Mouse (Mus musculus): ENCODE measurements around the gene Hoxa4. TPM values are rescaled to one million over a fixed set of nuclear protein-coding genes. Genes with fewer than 3 reads are reported as not detected.

The Hoxa4 gene
- polyA plus RNA-seq (2012; ENCODE audit: insufficient read depth, insufficient read length, low replicate concordance, missing spikeins), result not detected in 2 replicates

- TF ChIP-seq CTCF (IDR thresholded peaks at IDR 0.05; ENCODE audit: insufficient read depth, low read depth, low read length) (no peak), POLR2A (IDR thresholded peaks at IDR 0.05; ENCODE audit: insufficient read depth, low read depth, low read length) (no peak)
- Histone ChIP-seq H3K4me3 (ENCODE audit: insufficient read depth, low read depth, low read length) (peak within 1 kb of the TSS; percentile 4; the same call in 1 of the 2 replicates), H3K27ac (ENCODE audit: insufficient read depth, low read depth, low read length) (no peak within 1 kb of the TSS), H3K4me1 (ENCODE audit: control insufficient read depth, insufficient read depth, low read length) (no peaks in the 10 kb centered on the region; the same call in 1 of the 2 replicates)
- 1% methylated on average over 93 of the region's 102 CpGs for WGBS
These were observed at the start of gene Hoxa4 for GRCm38 (mm10) chr6:52190906-52191810. TSS of gene Hoxa4 (minus strand) at chr6:52191753.

GRCm38 (mm10) chr6:52241001-52241621 is 49.6 kb upstream of the Hoxa4 start:
- TF ChIP-seq CTCF (IDR thresholded peaks at IDR 0.05; ENCODE audit: insufficient read depth, low read depth, low read length), result no peak
- Histone ChIP-seq H3K4me3 (ENCODE audit: insufficient read depth, low read depth, low read length) (no peak overlapping the region), H3K27ac (ENCODE audit: insufficient read depth, low read depth, low read length) (no peak overlapping the region), H3K4me1 (ENCODE audit: control insufficient read depth, insufficient read depth, low read length) (no peaks in the 10 kb centered on the region)
- 7% methylated on average over 9 of the region's 9 CpGs for WGBS

- WGBS, result 3% methylated on average over 35 of the region's 35 CpGs
- no peak within 1 kb of the TSS for H3K27ac ChIP-seq (ENCODE audit: insufficient read depth, low read depth, low read length)
- no peak within 1 kb of the TSS for H3K4me3 ChIP-seq (ENCODE audit: insufficient read depth, low read depth, low read length)
- no peaks in the 10 kb centered on the region for H3K4me1 ChIP-seq (ENCODE audit: control insufficient read depth, insufficient read depth, low read length)
- TF ChIP-seq CTCF (IDR thresholded peaks at IDR 0.05; ENCODE audit: insufficient read depth, low read depth, low read length) (peak; percentile 31; the same call in 1 of the 2 replicates), POLR2A (IDR thresholded peaks at IDR 0.05; ENCODE audit: insufficient read depth, low read depth, low read length) (no peak)
These were observed 48.9 kb upstream of the Hoxa4 start, which contains the start of gene Hoxa10 for GRCm38 (mm10) chr6:52240389-52241000. TSS of gene Hoxa10 (minus strand) at chr6:52240854.

GRCm38 (mm10) chr6:52239625-52240388 is 48.3 kb upstream of the Hoxa4 start:
- no peak overlapping the region for H3K4me3 ChIP-seq (ENCODE audit: insufficient read depth, low read depth, low read length)

GRCm38 (mm10) chr6:52238976-52239375 is 47.4 kb upstream of the Hoxa4 start:
- 9% methylated on average over 7 of the region's 7 CpGs for WGBS
- Histone ChIP-seq H3K4me1 (ENCODE audit: control insufficient read depth, insufficient read depth, low read length) (no peaks in the 10 kb centered on the region), H3K27ac (ENCODE audit: insufficient read depth, low read depth, low read length) (no peak overlapping the region), H3K4me3 (ENCODE audit: insufficient read depth, low read depth, low read length) (no peak overlapping the region)
- no peak for TF ChIP-seq POLR2A (IDR thresholded peaks at IDR 0.05; ENCODE audit: insufficient read depth, low read depth, low read length)
- no peak for TF ChIP-seq CTCF (IDR thresholded peaks at IDR 0.05; ENCODE audit: insufficient read depth, low read depth, low read length)

More at GRCm38 (mm10) chr6:52239625-52240388, 48.3 kb upstream of the Hoxa4 start:
- no peak overlapping the region for H3K27ac ChIP-seq (ENCODE audit: insufficient read depth, low read depth, low read length)
- H3K4me1 ChIP-seq (ENCODE audit: control insufficient read depth, insufficient read depth, low read length), result no peaks in the 10 kb centered on the region
- 4% methylated on average over 30 of the region's 30 CpGs for WGBS
- no peak for TF ChIP-seq CTCF (IDR thresholded peaks at IDR 0.05; ENCODE audit: insufficient read depth, low read depth, low read length)
- TF ChIP-seq POLR2A (IDR thresholded peaks at IDR 0.05; ENCODE audit: insufficient read depth, low read depth, low read length), result no peak

GRCm38 (mm10) chr6:52238155-52238545 is 46.6 kb upstream of the Hoxa4 start:
- Histone ChIP-seq H3K4me1 (ENCODE audit: control insufficient read depth, insufficient read depth, low read length) (no peaks in the 10 kb centered on the region), H3K4me3 (ENCODE audit: insufficient read depth, low read depth, low read length) (no peak overlapping the region), H3K27ac (ENCODE audit: insufficient read depth, low read depth, low read length) (no peak overlapping the region)
- 11% methylated on average over 7 of the region's 7 CpGs for whole genome bisulfite sequencing
- TF ChIP-seq CTCF (IDR thresholded peaks at IDR 0.05; ENCODE audit: insufficient read depth, low read depth, low read length) (no peak), POLR2A (IDR thresholded peaks at IDR 0.05; ENCODE audit: insufficient read depth, low read depth, low read length) (no peak)

GRCm38 (mm10) chr6:52237346-52238154 is 46.0 kb upstream of the Hoxa4 start:
- no peak overlapping the region for H3K4me3 ChIP-seq (ENCODE audit: insufficient read depth, low read depth, low read length)
- WGBS, result 13% methylated on average over 10 of the region's 10 CpGs
- H3K4me1 ChIP-seq (ENCODE audit: control insufficient read depth, insufficient read depth, low read length), result no peaks in the 10 kb centered on the region
- H3K27ac ChIP-seq (ENCODE audit: insufficient read depth, low read depth, low read length), result no peak overlapping the region
- TF ChIP-seq CTCF (IDR thresholded peaks at IDR 0.05; ENCODE audit: insufficient read depth, low read depth, low read length) (no peak), POLR2A (IDR thresholded peaks at IDR 0.05; ENCODE audit: insufficient read depth, low read depth, low read length) (no peak)

- TF ChIP-seq CTCF (IDR thresholded peaks at IDR 0.05; ENCODE audit: insufficient read depth, low read depth, low read length) (no peak), POLR2A (IDR thresholded peaks at IDR 0.05; ENCODE audit: insufficient read depth, low read depth, low read length) (no peak)
- Histone ChIP-seq H3K4me3 (ENCODE audit: insufficient read depth, low read depth, low read length) (no peak overlapping the region), H3K27ac (ENCODE audit: insufficient read depth, low read depth, low read length) (no peak overlapping the region), H3K4me1 (ENCODE audit: control insufficient read depth, insufficient read depth, low read length) (no peaks in the 10 kb centered on the region)
- 9% methylated on average over 3 of the region's 3 CpGs for WGBS
These were observed 45.3 kb upstream of the Hoxa4 start for GRCm38 (mm10) chr6:52236806-52237205.

Measured in olfactory bulb, adult 2 months (tissue).